Mouse (Mus musculus): Measurements from ENCODE around the gene Hebp2. TPM values are rescaled to one million over a fixed set of nuclear protein-coding genes. Genes with fewer than 3 reads are reported as not detected.

The Hebp2 gene
- polyA plus RNA-seq, 1 experiment from 2014 or later = 12.8 TPM

- no peak overlapping the region for H3K27ac ChIP-seq (ENCODE audit: low read length)
- 51% methylated on average over 9 of the region's 9 CpGs for WGBS
- peak overlapping the region; percentile 21; the same call in 1 of the 2 replicates for H3K9ac ChIP-seq (ENCODE audit: low read length)
- no peak for ATAC-seq (replicated peaks; ENCODE audit: extremely low read depth, insufficient read depth, low FRiP score)
- H3K4me2 ChIP-seq (ENCODE audit: low read depth, low read length) = no peak overlapping the region
- peaks cover 18% of the 10 kb centered on the region for H3K36me3 ChIP-seq (ENCODE audit: control insufficient read depth, insufficient read depth)
- no peaks in the 10 kb centered on the region for H3K9me3 ChIP-seq (replicated peaks; ENCODE audit: control insufficient read depth, low read length)
- no peak overlapping the region for H3K4me3 ChIP-seq (ENCODE audit: low read length)
- H3K27me3 ChIP-seq (ENCODE audit: control insufficient read depth, insufficient read depth, low read length) = no peaks in the 10 kb centered on the region
- H3K4me1 ChIP-seq (ENCODE audit: control insufficient read depth, insufficient read depth, low read length) = peaks cover 19% of the 10 kb centered on the region
Observed at GRCm38 (mm10) chr10:18525726-18526125, 20.1 kb downstream of the Hebp2 start.

- no peak for ATAC-seq (replicated peaks; ENCODE audit: extremely low read depth, insufficient read depth, low FRiP score)
- Histone ChIP-seq H3K9ac (ENCODE audit: low read length) (no peak overlapping the region), H3K4me1 (ENCODE audit: control insufficient read depth, insufficient read depth, low read length) (peaks cover 19% of the 10 kb centered on the region), H3K4me2 (ENCODE audit: low read depth, low read length) (no peak overlapping the region), H3K36me3 (ENCODE audit: control insufficient read depth, insufficient read depth) (peaks cover 18% of the 10 kb centered on the region), H3K27me3 (ENCODE audit: control insufficient read depth, insufficient read depth, low read length) (no peaks in the 10 kb centered on the region), H3K9me3 (replicated peaks; ENCODE audit: control insufficient read depth, low read length) (no peaks in the 10 kb centered on the region), H3K4me3 (ENCODE audit: low read length) (no peak overlapping the region), H3K27ac (ENCODE audit: low read length) (no peak overlapping the region)
- 78% methylated on average over 15 of the region's 15 CpGs for WGBS
Observed at GRCm38 (mm10) chr10:18525311-18525710, 20.6 kb downstream of the Hebp2 start.

- Histone ChIP-seq H3K27ac (ENCODE audit: low read length) (no peak overlapping the region), H3K27me3 (ENCODE audit: control insufficient read depth, insufficient read depth, low read length) (no peaks in the 10 kb centered on the region), H3K9me3 (replicated peaks; ENCODE audit: control insufficient read depth, low read length) (no peaks in the 10 kb centered on the region), H3K9ac (ENCODE audit: low read length) (no peak overlapping the region), H3K4me3 (ENCODE audit: low read length) (no peak overlapping the region), H3K4me1 (ENCODE audit: control insufficient read depth, insufficient read depth, low read length) (peaks cover 10% of the 10 kb centered on the region), H3K4me2 (ENCODE audit: low read depth, low read length) (no peak overlapping the region), H3K36me3 (ENCODE audit: control insufficient read depth, insufficient read depth) (peaks cover 20% of the 10 kb centered on the region)
- ATAC-seq (replicated peaks; ENCODE audit: extremely low read depth, insufficient read depth, low FRiP score) = no peak
- whole genome bisulfite sequencing = 82% methylated on average over 2 of the region's 2 CpGs
Observed at GRCm38 (mm10) chr10:18522556-18522955, 23.3 kb downstream of the Hebp2 start.

GRCm38 (mm10) chr10:18511496-18511895, 34.4 kb downstream of the Hebp2 start:
- ATAC-seq (replicated peaks; ENCODE audit: extremely low read depth, insufficient read depth, low FRiP score) = no peak
- Histone ChIP-seq H3K27ac (ENCODE audit: low read length) (no peak overlapping the region), H3K4me3 (ENCODE audit: low read length) (no peak overlapping the region)

GRCm38 (mm10) chr10:18510663-18511062, 35.2 kb downstream of the Hebp2 start:
- Histone ChIP-seq H3K4me3 (ENCODE audit: low read length) (no peak overlapping the region), H3K36me3 (ENCODE audit: control insufficient read depth, insufficient read depth) (0 out of 2 replicates have a peak, but pooled peaks cover 3% of the 10 kb centered on the region), H3K27me3 (ENCODE audit: control insufficient read depth, insufficient read depth, low read length) (no peaks in the 10 kb centered on the region), H3K9ac (ENCODE audit: low read length) (no peak overlapping the region), H3K27ac (ENCODE audit: low read length) (no peak overlapping the region), H3K9me3 (replicated peaks; ENCODE audit: control insufficient read depth, low read length) (no peaks in the 10 kb centered on the region), H3K4me2 (ENCODE audit: low read depth, low read length) (no peak overlapping the region), H3K4me1 (ENCODE audit: control insufficient read depth, insufficient read depth, low read length) (peaks cover 19% of the 10 kb centered on the region)
- WGBS = 76% methylated on average over 3 of the region's 3 CpGs
- ATAC-seq (replicated peaks; ENCODE audit: extremely low read depth, insufficient read depth, low FRiP score) = no peak

More at GRCm38 (mm10) chr10:18511496-18511895, 34.4 kb downstream of the Hebp2 start:
- Histone ChIP-seq H3K9me3 (replicated peaks; ENCODE audit: control insufficient read depth, low read length) (no peaks in the 10 kb centered on the region), H3K36me3 (ENCODE audit: control insufficient read depth, insufficient read depth) (peaks cover 7% of the 10 kb centered on the region; the same call in 1 of the 2 replicates), H3K9ac (ENCODE audit: low read length) (no peak overlapping the region), H3K4me1 (ENCODE audit: control insufficient read depth, insufficient read depth, low read length) (peaks cover 13% of the 10 kb centered on the region), H3K27me3 (ENCODE audit: control insufficient read depth, insufficient read depth, low read length) (no peaks in the 10 kb centered on the region), H3K4me2 (ENCODE audit: low read depth, low read length) (no peak overlapping the region)
- WGBS = 88% methylated on average over 11 of the region's 11 CpGs

- Histone ChIP-seq H3K4me1 (ENCODE audit: control insufficient read depth, insufficient read depth, low read length) (peaks cover 20% of the 10 kb centered on the region), H3K27ac (ENCODE audit: low read length) (no peak overlapping the region)
- 88% methylated on average over 1 of the region's 1 CpGs for WGBS
Observed at GRCm38 (mm10) chr10:18508586-18508985, 37.3 kb downstream of the Hebp2 start.

GRCm38 (mm10) chr10:18507869-18508473, 37.9 kb downstream of the Hebp2 start:
- Histone ChIP-seq H3K27me3 (ENCODE audit: control insufficient read depth, insufficient read depth, low read length) (no peaks in the 10 kb centered on the region), H3K4me3 (ENCODE audit: low read length) (no peak overlapping the region), H3K4me1 (ENCODE audit: control insufficient read depth, insufficient read depth, low read length) (peaks cover 20% of the 10 kb centered on the region), H3K9ac (ENCODE audit: low read length) (no peak overlapping the region), H3K9me3 (replicated peaks; ENCODE audit: control insufficient read depth, low read length) (no peaks in the 10 kb centered on the region), H3K4me2 (ENCODE audit: low read depth, low read length) (no peak overlapping the region), H3K27ac (ENCODE audit: low read length) (no peak overlapping the region), H3K36me3 (ENCODE audit: control insufficient read depth, insufficient read depth) (peaks cover 6% of the 10 kb centered on the region; the same call in 1 of the 2 replicates)
- WGBS = 83% methylated on average over 2 of the region's 2 CpGs
- ATAC-seq (replicated peaks; ENCODE audit: extremely low read depth, insufficient read depth, low FRiP score) = no peak

More at GRCm38 (mm10) chr10:18508586-18508985, 37.3 kb downstream of the Hebp2 start:
- Histone ChIP-seq H3K4me3 (ENCODE audit: low read length) (no peak overlapping the region), H3K4me2 (ENCODE audit: low read depth, low read length) (no peak overlapping the region), H3K36me3 (ENCODE audit: control insufficient read depth, insufficient read depth) (0 out of 2 replicates have a peak, but pooled peaks cover 3% of the 10 kb centered on the region), H3K9me3 (replicated peaks; ENCODE audit: control insufficient read depth, low read length) (no peaks in the 10 kb centered on the region), H3K9ac (ENCODE audit: low read length) (no peak overlapping the region), H3K27me3 (ENCODE audit: control insufficient read depth, insufficient read depth, low read length) (no peaks in the 10 kb centered on the region)
- ATAC-seq (replicated peaks; ENCODE audit: extremely low read depth, insufficient read depth, low FRiP score) = no peak

- Histone ChIP-seq H3K4me1 (ENCODE audit: control insufficient read depth, insufficient read depth, low read length) (peaks cover 20% of the 10 kb centered on the region), H3K36me3 (ENCODE audit: control insufficient read depth, insufficient read depth) (peaks cover 3% of the 10 kb centered on the region; the same call in 1 of the 2 replicates), H3K4me2 (ENCODE audit: low read depth, low read length) (no peak overlapping the region), H3K9me3 (replicated peaks; ENCODE audit: control insufficient read depth, low read length) (no peaks in the 10 kb centered on the region), H3K27me3 (ENCODE audit: control insufficient read depth, insufficient read depth, low read length) (no peaks in the 10 kb centered on the region), H3K27ac (ENCODE audit: low read length) (0 out of 2 replicates have a peak overlapping the region, but pooled peaks have one; percentile 9), H3K9ac (ENCODE audit: low read length) (no peak overlapping the region), H3K4me3 (ENCODE audit: low read length) (no peak overlapping the region)
- peak; percentile 43 for ATAC-seq (replicated peaks; ENCODE audit: extremely low read depth, insufficient read depth, low FRiP score)
- 71% methylated on average over 6 of the region's 6 CpGs for WGBS
Observed at GRCm38 (mm10) chr10:18506501-18506946, 39.4 kb downstream of the Hebp2 start.

- no peak overlapping the region for H3K4me2 ChIP-seq (ENCODE audit: low read depth, low read length)
- H3K9me3 ChIP-seq (replicated peaks; ENCODE audit: control insufficient read depth, low read length) = no peaks in the 10 kb centered on the region; the same call in 1 of the 2 replicates
- peaks cover 20% of the 10 kb centered on the region for H3K4me1 ChIP-seq (ENCODE audit: control insufficient read depth, insufficient read depth, low read length)
- H3K27ac ChIP-seq (ENCODE audit: low read length) = no peak overlapping the region
- WGBS = 71% methylated on average over 10 of the region's 10 CpGs
- ATAC-seq (replicated peaks; ENCODE audit: extremely low read depth, insufficient read depth, low FRiP score) = no peak; the same call in 1 of the 2 replicates
- no peak overlapping the region for H3K4me3 ChIP-seq (ENCODE audit: low read length)
- H3K9ac ChIP-seq (ENCODE audit: low read length) = no peak overlapping the region
- H3K36me3 ChIP-seq (ENCODE audit: control insufficient read depth, insufficient read depth) = peaks cover 6% of the 10 kb centered on the region
- no peaks in the 10 kb centered on the region for H3K27me3 ChIP-seq (ENCODE audit: control insufficient read depth, insufficient read depth, low read length)
Observed at GRCm38 (mm10) chr10:18505690-18506089, 40.2 kb downstream of the Hebp2 start.

All from heart, embryonic 16.5 days (tissue).